Mouse (Mus musculus) heart, postnatal 4 days (tissue): ENCODE results near the gene Shld2. TPM values are rescaled to one million over a fixed set of nuclear protein-coding genes. Genes with fewer than 3 reads are reported as not detected.

ENCODE experiments used
- DNase-seq: peaks from one replicate; pipeline ENCODE4 v3.0.0; 2021
- total RNA-seq, 2 experiments: library from RNA; stranded (reverse); gene quantifications; 2 replicates each; pipeline ENCODE4 v1.2.3; 2021

The Shld2 gene
- 1 to 10 TPM; 9.0 to 9.4 TPM for total RNA-seq

DNA sequence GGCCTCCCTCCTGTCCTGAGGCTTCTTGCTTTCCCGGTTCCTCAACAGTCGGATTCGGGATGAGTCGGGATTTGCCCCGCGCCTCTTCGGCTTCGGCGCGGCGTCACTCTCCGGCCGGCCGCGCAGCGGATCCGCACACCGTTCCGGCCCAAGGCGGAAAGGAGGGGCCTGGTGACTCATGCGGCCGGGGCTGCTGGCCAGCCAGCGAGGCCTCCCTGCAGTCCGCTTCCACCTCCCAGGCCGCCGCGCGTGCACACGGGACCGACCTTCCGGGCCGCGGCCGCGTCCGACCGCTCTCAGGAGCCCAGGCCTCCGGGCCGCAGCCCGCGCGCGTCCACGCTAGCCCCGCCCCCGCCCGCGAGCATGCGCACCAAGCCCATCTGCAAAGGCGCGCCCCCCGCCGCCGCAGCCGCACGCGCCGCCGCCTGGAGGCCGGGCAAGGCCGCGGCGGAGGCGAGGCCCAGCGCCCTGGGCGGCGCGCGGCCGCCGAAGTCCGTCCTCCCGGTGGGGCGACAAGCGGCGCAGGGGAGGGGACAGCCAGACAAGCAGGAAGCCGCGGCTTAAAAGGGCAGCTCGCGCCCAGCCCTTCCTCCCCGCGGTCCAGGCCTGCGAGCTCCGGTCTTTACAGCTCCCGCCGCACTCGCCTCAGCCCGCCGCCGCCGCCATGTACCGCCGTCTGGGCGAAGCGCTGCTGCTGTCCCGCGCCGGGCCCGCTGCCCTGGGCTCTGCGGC is at the start of gene Shld2, which contains the start of gene Glud1:
Gene Shld2 (minus strand): TSS at position 260 of the 732 bp plus-strand sequence.
Gene Glud1 (plus strand): TSS at position 494 of the 732 bp plus-strand sequence.
- peak; percentile 98 for DNase-seq

DNA sequence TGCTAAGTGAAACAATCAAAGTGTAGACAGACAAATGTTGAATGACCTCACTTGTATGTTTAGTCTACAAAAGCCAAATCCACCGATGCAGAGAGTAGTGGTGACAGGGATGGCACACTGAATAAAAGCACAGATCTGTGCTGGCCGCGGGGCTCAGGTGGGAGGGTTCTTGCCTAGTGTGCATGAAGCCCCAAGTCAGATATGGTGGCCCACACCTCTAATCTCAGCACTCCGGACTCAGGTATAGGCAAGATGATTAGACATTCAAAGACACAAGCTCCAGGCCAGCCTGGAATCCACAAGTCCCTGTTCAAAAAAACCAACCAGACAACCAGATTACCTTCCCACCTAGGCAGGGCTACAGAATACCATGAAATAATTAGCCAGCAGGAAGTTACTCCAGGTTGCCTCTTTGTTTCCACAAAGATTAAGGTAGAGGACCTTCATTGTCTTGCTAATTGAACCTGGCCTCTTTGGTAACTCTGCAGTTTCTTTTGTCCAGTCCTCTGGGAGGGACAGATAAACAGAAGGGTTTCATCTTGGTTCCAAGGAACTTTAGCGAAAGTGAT is 49.5 kb upstream of the Shld2 start:
- DNase-seq: no peak

DNA sequence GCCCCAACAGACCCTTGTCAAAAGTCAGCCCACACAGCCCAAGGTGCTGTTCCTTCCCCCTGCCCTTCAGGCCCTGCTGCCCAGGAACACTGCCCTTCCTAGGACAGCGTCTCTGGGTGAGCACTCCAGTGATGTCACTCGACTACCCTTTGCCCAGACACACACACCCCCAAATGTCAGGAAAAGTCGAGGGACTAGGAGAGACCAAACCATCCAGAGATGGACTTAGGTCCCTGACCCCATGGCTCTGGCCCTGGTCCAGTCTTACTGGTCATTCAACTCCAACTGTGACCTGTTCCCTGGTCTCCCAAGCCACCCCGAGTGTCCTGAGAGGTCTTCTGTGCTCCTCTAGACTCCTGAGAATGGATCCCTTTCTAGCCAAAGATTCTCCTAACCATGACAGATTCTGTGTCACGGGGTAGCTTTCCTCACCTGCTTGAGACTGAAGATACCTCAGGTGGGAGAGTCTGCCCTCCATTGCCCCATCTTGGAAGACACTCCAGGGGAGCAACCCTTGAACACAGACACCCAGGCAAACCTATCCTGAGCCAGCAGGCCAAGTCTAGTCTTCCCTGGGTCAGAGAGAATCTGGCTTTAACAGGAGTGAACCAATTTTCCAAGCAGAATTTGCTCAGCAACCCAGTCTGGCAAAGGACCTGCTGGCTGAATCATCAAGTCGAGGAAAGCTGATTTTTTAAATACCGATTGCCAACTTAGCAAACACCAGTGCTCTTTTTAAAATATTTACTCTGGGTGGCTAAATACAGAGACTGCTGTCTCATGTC is 47.6 kb upstream of the Shld2 start:
- DNase-seq: no peak

DNA sequence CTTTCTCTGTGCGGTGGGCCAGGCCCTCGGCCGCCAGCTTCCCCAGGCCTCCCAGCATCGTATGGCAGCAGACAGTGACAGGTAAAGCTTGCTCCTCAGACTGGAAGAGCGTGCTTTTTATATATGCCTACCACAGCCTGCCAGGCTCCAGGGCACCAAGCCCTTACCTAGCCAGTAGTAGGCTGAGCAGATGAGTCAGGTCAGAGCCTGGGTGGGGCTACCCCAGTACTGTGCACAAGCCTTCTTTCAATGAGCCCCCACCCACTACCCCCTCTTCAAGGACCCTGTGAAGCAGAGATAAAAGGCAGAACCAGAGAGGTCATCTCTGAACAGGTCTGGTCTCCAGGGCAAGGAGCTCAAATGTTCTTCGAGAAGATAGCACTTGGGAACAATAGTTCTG is 45.0 kb upstream of the Shld2 start, which contains the start of gene Fam25c:
Gene Fam25c (minus strand): TSS at position 133 of the 400 bp plus-strand sequence.
- DNase-seq: no peak

DNA sequence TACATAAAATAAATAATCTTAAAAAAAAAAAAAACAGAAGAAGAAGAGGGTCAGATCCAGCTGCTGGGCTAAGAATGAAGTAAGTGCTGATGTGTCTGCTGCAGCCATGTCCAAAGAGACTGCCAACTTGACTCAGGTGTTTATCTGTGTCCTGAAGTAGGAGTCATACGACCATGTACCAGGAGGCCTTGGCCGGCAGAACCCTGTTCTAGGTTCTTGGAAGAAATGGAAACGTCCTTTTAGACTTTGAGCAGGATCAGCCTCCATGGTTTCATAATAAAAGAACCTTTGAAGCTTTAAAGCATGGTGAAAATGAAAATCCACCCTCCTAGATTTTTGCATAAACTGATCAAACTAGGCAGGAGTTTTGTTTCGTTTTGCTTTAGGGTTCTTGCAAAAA is 44.2 kb upstream of the Shld2 start:
- DNase-seq: no peak

DNA sequence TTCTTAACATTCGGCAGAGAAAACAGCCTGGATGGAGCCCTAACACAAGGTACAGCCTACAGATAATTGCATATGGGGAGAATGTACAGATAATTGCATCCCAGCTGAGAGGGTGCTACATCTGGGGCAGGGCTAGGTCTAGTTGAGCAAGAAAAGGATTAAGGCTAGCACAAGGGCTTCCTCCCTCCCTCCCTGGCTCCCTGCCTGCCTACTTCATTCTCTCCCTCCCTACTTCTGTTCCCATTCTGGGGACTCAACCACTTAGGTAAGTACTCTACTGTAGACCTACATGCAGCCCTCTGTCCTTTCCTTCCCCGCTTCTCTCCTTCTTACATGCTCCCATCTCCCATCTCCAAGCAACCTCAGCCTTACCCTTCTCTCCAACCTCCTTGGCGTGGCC is 43.0 kb upstream of the Shld2 start:
- no peak for DNase-seq

DNA sequence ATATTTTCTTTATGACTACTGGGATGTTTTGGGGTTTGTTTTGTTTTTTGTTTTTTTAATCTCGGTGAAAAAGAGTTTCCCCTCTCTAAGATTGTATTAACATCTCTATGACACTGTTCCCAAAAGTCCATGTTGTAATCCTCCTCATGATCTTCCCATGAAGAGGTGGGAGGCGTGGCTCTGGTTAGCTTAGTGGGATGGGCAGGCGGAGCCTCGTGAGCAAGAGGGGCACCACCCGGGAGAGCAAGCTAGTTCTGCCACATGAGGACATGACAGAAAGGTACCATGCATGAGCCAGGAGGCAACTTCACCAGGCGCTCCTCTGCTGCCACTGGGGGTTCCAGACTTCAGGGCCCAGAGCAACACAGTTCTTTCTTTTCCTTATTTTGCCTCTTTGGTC is 42.2 kb upstream of the Shld2 start:
- no peak for DNase-seq

DNA sequence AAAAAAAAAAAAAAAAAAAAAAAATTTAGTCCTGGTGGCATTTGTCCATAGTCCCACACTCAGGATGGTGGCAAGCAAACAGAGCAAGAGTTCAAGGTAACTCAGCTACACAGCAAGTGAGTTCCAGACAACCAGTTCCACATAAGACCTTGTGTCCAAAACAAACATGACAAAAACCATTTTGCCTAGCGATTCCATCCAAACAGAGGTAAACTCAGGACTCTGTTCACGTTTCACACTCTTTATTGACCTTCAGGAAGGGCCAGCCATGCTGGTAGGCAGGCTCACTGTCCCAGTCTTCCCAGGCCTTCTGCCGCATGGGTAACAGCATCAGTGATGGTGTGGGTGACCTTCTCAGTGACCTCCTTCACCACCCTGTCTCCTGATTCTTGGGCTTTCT is 41.4 kb upstream of the Shld2 start:
- no peak for DNase-seq

DNA sequence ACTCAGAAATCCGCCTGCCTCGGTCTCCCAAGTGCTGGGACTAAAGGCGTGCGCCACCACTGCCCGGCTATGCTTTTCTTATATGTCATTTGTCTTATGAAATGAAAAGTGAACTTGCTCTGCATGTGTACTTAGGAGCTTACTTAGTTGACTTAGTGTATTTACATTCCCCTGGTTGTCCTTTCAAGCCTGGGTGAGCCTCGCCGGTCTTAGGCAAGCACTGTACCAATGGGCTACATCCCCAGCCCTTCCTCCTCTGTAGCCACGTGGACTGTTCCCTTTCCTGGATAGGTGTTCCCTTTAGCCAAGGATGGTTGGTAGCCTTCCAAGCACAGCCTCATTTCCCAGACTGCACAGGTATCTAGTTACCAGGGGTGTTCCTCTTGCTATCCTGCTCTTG is 38.7 kb upstream of the Shld2 start:
- DNase-seq: no peak

DNA sequence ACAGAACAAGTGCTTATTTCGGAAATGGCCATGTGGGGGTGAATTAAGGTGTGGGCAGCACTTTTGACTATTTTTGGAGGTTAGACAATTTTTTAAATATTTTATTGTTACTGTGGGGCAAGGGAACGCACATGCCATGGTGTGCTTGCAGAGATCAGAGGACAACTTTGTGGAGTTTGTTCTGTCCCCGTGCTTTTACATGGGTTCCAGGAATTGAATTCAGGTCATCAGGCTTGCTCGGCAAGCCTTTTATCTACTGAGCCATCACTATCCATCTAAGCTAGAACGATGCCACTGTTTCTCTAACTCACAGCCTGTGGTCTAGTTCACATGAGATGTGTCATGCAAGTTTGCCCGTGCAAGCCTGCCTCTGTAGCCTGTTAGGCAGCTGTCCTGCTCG is 38.0 kb upstream of the Shld2 start:
- DNase-seq: no peak

DNA sequence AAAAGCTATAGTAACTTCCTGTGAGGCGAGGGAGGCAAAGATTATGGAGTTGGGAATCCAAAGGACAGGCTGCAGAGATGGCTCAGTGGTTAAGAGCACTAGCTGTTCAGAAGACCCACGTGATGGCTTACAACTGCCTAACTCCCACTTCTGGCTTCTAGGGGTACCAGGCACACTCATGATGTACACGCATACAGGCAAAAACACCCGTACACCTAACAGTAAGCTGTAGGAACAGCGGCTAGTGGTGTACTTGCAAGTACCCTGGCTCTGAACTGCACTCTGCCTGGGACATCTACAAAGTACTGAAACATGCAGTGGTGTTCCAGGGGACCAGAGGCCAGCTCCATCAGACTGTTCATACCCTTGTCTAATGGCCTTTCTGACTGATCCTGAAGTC is 36.8 kb upstream of the Shld2 start:
- DNase-seq: no peak

DNA sequence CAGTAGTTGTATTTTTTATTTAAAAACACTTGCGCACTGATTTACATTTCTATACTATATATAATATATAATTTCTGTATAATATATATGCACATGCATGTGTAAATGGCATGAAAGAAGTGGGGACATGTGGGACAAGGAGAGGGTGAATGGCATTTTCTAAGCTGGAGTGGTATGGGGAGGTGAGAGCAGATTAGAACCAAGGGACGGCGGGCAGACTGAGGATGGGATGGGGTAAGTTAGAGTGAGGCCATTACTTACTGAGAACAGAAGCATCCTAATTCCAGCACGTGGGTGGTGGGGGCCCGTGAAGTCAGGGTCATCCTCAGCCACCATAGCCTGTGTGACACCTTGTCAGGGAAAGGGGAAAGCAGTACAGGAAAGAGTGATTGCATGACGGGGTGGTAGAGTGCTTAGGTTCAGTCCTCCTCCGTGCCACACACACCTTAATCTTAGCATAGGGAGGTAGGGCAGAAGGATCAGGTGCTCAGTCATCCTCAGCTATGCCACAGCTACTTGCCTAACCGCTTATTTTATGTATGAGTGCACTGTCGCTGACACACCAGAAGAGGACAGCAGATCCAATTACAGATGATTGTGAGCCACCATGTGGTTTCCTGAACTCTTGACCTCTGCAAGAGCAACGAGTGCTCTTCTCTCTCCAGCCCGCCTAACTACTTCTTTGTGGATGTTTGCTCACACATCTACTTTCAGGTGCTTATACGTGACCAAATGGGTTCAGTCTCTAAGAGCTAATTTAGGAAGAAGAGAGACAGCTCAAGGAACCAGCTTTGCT is 35.7 kb upstream of the Shld2 start:
- no peak for DNase-seq

DNA sequence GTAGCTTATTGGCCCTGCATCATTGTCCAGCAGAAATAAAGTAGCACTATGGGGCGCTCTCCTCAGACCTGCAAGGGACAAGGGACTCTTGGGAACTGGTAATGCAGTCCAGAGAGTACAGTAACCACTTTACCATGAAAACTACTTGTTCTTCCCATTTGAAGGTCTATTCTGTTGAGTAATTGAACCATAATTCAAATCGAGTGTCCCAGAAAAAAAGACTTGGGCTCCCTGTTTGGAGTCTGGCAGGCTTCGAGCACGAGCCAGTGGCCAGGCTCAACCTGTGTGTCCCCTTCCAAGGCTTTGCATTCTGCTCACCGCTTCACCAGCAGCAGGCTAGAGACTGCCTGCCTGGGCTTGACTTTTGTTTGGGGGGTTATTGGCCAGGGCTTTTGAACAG is 34.1 kb upstream of the Shld2 start:
- no peak for DNase-seq

DNA sequence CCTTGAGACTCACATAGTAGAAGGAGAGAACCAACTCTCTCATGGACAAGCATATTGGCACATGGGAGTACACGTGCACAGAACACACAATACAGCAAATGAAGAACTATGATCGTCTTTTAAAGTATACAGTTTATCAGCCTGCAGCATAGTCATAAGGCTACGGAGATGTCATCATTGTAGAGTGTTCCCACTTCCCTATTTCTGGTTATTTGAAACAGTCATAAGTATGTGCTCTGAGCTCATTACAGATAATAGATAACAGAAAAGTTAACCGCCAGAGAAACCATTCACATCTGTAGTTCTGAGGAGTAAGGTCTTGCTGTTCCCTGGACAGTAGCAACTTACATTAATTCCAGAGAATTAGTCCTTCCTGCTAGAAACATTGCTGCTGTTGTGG is 32.8 kb upstream of the Shld2 start:
- no peak for DNase-seq

DNA sequence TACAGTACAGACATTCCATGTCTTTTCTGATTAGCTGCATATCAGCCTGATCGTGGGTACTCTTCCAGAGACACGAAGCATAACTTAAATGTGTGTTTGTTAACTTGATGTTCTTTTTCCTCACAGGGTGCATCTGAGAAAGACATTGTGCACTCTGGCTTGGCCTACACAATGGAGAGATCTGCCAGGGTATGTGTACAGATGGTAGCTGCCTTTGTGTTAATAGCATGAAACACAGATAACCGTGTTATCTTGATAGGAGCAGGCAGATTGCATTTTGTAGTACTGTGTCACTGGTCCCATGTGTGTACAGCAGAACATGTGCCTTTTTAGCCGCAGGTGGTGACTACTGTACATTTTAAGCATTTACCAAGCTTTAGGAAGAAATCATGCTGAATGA is 31.7 kb upstream of the Shld2 start:
- DNase-seq: no peak

DNA sequence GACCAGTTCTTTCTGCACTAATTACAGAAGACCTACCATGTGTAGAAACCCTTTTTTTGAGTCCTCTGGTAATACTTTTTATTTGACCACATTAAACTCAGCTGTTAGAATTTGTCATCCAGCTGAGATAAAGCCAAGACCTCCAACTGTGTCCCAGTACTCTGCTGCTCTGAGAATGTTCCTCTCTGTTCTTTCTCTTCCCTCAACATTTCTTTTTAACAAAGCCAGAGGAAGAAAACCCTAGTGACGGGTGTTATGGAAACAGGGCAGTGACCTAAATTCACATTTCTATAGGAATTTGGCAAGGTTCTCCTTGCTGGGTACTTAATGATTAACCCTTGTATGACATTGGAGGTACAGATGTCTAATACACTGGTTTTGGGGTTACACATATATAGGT is 29.2 kb upstream of the Shld2 start:
- no peak for DNase-seq

DNA sequence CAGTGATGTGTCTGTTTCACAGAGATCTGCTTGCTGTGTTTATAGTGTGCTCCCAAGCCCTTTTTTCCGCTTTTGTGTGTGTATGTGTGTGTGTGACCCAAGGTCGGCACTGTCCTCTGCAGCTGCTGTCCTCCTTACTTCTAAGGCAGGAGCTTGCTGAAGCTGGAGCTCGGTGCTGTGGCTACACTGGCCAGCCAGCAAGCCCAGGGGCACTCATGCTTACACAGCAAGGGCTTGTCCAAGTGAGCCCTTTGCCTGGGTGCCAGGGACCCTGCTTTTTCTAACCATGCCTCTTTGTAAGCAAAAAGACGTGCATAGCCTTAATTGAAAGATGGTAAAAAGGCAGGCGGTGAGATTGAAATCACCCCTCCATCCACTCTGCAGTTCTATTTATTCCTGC is 22.2 kb upstream of the Shld2 start:
- no peak for DNase-seq

DNA sequence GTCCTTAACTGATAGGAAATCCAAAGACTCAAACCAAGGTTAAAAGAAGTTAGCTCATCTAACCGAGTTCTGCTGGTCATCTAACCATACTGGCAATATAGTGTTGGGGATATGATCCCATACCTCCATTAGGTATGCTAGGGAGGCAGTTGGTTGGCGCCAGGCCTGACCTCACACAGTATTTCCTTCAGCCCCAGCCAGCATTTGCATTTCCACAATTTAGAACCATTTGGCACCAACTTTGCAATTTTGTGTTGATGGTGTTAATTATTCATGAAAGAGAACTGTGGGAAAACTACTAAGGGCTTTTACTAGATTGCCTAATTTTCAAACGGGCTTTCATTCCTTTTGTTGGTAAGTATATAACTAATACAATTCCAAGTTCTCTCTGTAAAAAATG is 21.6 kb upstream of the Shld2 start:
- DNase-seq: no peak

DNA sequence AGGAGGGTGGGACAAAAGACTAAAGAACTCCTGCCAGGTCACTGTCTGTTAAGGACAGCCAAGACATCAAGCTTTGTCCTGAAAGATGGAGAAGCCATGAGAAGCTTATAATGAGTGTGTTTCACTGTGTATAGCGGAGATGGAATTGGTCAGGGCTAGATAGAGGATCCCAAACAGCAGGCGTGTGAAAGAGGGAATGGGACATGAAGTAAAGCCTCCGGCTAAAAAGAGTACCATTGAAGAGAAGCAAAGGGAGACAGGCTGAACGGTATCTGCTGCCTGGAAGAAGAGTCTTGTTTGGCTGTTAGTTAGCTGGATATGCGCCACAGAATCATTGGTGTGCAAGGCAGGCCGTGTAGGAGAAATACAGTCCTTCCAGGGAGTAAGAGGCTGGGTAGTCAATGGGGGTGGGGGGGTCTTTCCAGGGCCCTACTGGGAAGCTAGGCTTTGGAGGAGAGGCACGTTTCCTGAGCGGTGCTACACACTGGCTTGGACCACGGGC is 20.4 kb upstream of the Shld2 start:
- DNase-seq: no peak

DNA sequence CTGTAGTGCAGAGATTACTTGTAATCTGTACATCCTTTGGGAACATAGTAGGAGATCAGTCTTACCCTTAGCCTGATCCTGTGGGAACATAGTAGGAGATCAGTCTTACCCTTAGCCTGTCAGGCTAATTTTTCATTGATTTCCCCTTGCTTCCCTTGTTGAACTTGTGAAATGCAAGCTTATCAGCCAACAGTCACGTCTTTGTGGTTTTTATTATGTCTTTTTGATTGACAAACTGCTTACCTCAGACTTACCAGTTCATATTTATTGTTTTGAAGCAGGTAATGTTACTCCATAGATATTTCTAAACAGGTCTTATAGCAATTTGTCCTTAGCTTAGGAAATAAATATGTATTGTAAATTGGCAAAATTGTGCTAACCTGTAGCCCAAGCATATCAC is 17.3 kb upstream of the Shld2 start:
- DNase-seq: no peak

DNA sequence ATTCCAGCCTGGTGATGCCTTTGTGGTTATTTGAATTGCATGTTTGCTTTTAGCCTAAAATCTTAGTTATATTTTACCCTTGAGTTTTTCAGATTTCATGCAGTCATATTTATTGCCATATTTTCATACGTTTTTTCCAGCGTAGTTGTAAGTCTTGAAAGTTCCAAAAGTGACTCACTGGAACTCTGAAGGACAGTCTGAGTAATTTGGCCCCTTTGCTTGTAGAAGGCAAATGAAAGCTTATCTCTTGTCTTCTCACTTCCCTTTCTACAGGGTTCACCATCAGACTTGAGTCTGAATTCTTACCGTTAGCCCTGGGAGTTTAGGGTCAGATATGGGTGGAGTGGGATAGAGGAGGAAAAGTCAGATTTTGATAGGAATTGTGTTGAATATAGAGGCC is 16.3 kb upstream of the Shld2 start:
- DNase-seq: no peak

DNA sequence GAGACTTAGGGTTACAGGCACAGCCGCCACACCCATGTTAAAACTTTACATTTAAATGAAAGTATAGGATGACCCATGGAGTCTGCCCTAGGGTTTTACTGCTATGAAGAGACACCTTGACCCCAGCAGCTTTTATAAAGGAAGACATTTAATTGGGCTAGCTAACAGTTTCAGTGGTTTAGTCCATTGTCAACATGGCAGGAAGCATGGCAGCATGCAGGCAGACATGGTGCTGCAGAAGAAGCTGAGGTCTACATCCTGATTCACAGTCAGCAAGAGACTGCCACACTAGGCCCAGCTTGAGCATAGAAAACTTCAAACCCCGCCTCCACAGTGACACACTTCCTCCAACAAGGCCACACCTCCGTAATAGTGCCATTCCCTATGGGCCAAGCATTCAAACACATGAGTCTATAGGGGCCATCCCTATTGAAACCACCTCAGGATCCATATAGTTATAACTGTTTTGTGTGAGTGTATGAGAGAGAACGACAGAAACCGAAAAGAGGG is 13.3 kb upstream of the Shld2 start:
- no peak for DNase-seq
